Mouse (Mus musculus) heart, adult 2 months (tissue): Measurements from ENCODE around the gene Slc24a3.

Experiments
- CTCF ChIP-seq: fragments of 200-600 bp; IDR thresholded peaks from 2 replicates; pipeline ENCODE4 v1.8.1; 2022; ENCODE audit warnings: antibody characterized with exemption, mild to moderate bottlenecking, moderate library complexity
- POLR2A ChIP-seq: fragments of 200-500 bp; IDR thresholded peaks from 2 replicates; pipeline ENCODE4 v1.6.1; 2011; ENCODE audit warnings: mild to moderate bottlenecking, low read depth, low read length, control low read depth; ENCODE audit not compliant: insufficient read depth

- TF ChIP-seq CTCF (no peak), POLR2A (no peak)
These were observed 426.2 kb downstream of the Slc24a3 start for GRCm38 (mm10) chr2:145593649-145594347.
